Comparison of ENCODE assay signal across 8 mouse cellular contexts in the genomic region with DNA sequence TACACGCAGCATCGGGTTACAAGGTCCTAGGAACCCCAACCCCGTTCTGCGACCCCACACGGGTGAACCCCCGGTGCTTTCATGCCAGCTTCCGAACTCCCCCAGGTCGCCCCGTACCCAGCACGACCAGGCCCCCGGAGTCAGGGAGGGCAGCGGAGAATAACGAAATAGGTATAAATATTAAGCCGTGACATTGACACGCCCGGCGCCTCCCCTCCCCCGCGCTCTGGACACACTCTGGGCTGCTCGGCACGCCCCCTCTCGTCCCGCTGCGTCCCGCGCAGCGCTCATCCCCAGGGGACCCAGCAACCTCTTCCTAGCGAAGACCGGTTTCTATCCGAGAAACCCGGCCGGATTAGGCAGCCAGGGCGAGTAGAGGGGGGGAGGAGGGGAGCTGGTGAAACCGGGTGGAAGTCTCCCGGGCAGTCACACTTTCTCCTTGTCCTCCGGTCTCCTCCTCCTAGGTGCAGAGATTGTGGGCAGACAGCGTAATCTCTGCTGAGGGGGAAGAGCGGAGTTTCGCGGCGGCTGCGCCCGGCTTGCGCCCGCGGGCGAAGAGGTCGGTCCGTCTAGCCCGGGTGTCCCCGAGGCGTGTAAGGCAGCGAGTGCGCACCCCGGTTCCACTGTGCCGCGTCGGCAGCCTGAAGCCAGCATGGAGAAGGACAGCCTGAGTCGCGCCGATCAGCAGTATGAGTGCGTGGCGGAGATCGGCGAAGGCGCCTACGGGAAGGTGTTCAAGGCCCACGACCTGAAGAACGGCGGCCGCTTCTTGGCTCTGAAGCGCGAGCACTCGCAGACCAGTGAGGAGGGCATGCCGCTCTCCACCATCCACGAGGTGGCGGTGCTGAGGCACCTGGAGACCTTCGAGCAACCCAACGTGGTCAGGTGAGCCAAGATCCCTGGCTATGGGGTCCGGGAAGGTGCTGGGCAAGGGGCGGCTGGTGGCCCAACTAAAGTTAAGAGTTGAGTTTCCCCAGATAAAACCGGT.
A peak's percentile ranks its signal among the peaks of the same experiment; 100 is the strongest.
DNase-seq lines count a peak whose midpoint lies in the region; ATAC-seq and TF ChIP-seq lines count a peak whose summit lies in the region.

No protein-coding gene starts in this region.

- H3K9ac ChIP-seq in kidney, embryonic 14.5 days (ENCODE audit: low read depth, low read length): peak overlapping the region; percentile 32
- H3K9ac ChIP-seq in lung, embryonic 14.5 days: peak overlapping the region; percentile 43

- peak; percentile 78 for TF ChIP-seq CTCF in lung, embryonic 14.5 days (IDR thresholded peaks at IDR 0.05; ENCODE audit: low read depth)

- peak; percentile 5 to 34 for DNase-seq in layer of hippocampus, postnatal 10 days (ENCODE audit: low spot score in 2 of 2)
- no peak for DNase-seq in layer of hippocampus, adult 11-12 months (ENCODE audit: low spot score)
- DNase-seq in cerebellum, adult 9-10 months: peak; percentile 35
- DNase-seq in lung, embryonic 14.5 days: peak; percentile 77

- H3K4me1 ChIP-seq in kidney, embryonic 14.5 days (ENCODE audit: control insufficient read depth, insufficient read depth, low read length): no peaks in the 10 kb centered on the region
- no peaks in the 10 kb centered on the region for H3K4me1 ChIP-seq in lung, embryonic 14.5 days (ENCODE audit: insufficient read depth)

- peaks cover 29% of the 10 kb centered on the region for H3K27me3 ChIP-seq in kidney, embryonic 14.5 days (ENCODE audit: control insufficient read depth, insufficient read depth, low read length)
- H3K27me3 ChIP-seq in lung, embryonic 14.5 days (ENCODE audit: insufficient read depth, low read length): peaks cover 35% of the 10 kb centered on the region

- H3K27ac ChIP-seq in kidney, embryonic 14.5 days (ENCODE audit: low read depth, low read length): no peak overlapping the region
- H3K27ac ChIP-seq in lung, embryonic 14.5 days (ENCODE audit: low read depth): no peak overlapping the region

- H3K9me3 ChIP-seq in kidney, embryonic 14.5 days (ENCODE audit: control insufficient read depth, low read length): no peaks in the 10 kb centered on the region
- H3K9me3 ChIP-seq in lung, embryonic 14.5 days (ENCODE audit: low read depth, low read length): no peaks in the 10 kb centered on the region

- no peaks in the 10 kb centered on the region for H3K36me3 ChIP-seq in kidney, embryonic 14.5 days (ENCODE audit: control insufficient read depth, insufficient read depth, low read length)
- no peaks in the 10 kb centered on the region for H3K36me3 ChIP-seq in lung, embryonic 14.5 days (ENCODE audit: insufficient read depth)

- H3K4me2 ChIP-seq in kidney, embryonic 14.5 days (replicated peaks; ENCODE audit: low read depth, low read length): peak overlapping the region; percentile 89
- H3K4me2 ChIP-seq in lung, embryonic 14.5 days: peak overlapping the region; percentile 97

- 1% methylated on average over 78 of the region's 82 CpGs for WGBS in kidney, embryonic 14.5 days
- WGBS in lung, embryonic 14.5 days: under 1% methylated on average over 82 of the region's 82 CpGs

- ATAC-seq in granulocyte monocyte progenitor cell, adult 5-6 weeks (replicated peaks; ENCODE audit: poor library complexity, severe bottlenecking): peak; percentile 59
- peak; percentile 79 for ATAC-seq in kidney, embryonic 14.5 days (ENCODE audit: low FRiP score, low TSS enrichment)
- ATAC-seq in lung, embryonic 14.5 days (ENCODE audit: insufficient read depth): peak; percentile 71
- ATAC-seq in neutrophil, adult 5-6 weeks (ENCODE audit: extremely low read depth, insufficient number of reproducible peaks, low FRiP score, poor library complexity, severe bottlenecking): 0 out of 2 replicates have a peak, but pooled peaks have one; percentile 23
- no peak for ATAC-seq in monocyte, adult 5-6 weeks (replicated peaks; ENCODE audit: insufficient number of reproducible peaks, low FRiP score, low TSS enrichment, poor library complexity, severe bottlenecking)

- H3K4me3 ChIP-seq in kidney, embryonic 14.5 days (ENCODE audit: low read length): peak overlapping the region; percentile 51
- peak overlapping the region; percentile 53 for H3K4me3 ChIP-seq in lung, embryonic 14.5 days (ENCODE audit: low read depth, low read length)
